Comparison of ENCODE assay signal across 9 mouse cellular contexts in genomic region chr2:26607056-26607910, GRCm38 (mm10). TPM values are rescaled to one million over a fixed set of nuclear protein-coding genes. Genes with fewer than 3 reads are reported as not detected.
DNase-seq lines count a peak whose midpoint lies in the region; TF ChIP-seq lines count a peak whose summit lies in the region.
"Had no signal": no experiment of that assay in that cellular context is flagged by ENCODE, and none has a peak within 500 bp of the region (broad histone marks: within the 10 kb centered on the region; RNA-seq: fewer than 3 reads in every experiment).

No protein-coding gene starts in this region.

- no peak for TF ChIP-seq CTCF in lung, adult 2 months (IDR thresholded peaks at IDR 0.05; ENCODE audit: insufficient read depth, low read length)
- no peak for TF ChIP-seq CTCF in small intestine, adult 2 months (IDR thresholded peaks at IDR 0.05; ENCODE audit: extremely low read depth, insufficient read length, insufficient replicate concordance, low read depth, low read length)

- WGBS in lung, adult 2 months = 35% methylated on average over 6 of the region's 6 CpGs
- 32% methylated on average over 6 of the region's 6 CpGs for WGBS in small intestine, adult 2 months

- intact Hi-C loops in heart, postnatal 14 days (cut with DNase I) = loop anchor here (2.0 kb wide), 1 partner anchor 32 kb away; no protein-coding TSS in a partner anchor

- no peak for TF ChIP-seq POLR2A in lung, adult 2 months (IDR thresholded peaks at IDR 0.05; ENCODE audit: borderline replicate concordance, extremely low read depth, low read depth, low read length)
- TF ChIP-seq POLR2A in small intestine, adult 2 months (IDR thresholded peaks at IDR 0.05; ENCODE audit: low read depth, low read length) = no peak

- peaks cover 15% of the 10 kb centered on the region for H3K4me1 ChIP-seq in lung, adult 2 months (ENCODE audit: control insufficient read depth, insufficient read depth, low read length)
- H3K4me1 ChIP-seq in small intestine, adult 2 months (ENCODE audit: control insufficient read depth, insufficient read depth, insufficient read length, low read length) = peaks cover 55% of the 10 kb centered on the region

- H3K27ac ChIP-seq in small intestine, adult 2 months (ENCODE audit: insufficient read depth, low read depth, low read length) = peak overlapping the region; percentile 91

- no peaks in the 10 kb centered on the region for H3K36me3 ChIP-seq in small intestine, adult 2 months (ENCODE audit: control insufficient read depth, insufficient read depth, low read length)

- H3K4me3 ChIP-seq in lung, adult 2 months (replicated peaks; ENCODE audit: extremely low read depth, low read depth, low read length) = no peak overlapping the region
- H3K4me3 ChIP-seq in small intestine, adult 2 months (ENCODE audit: low read depth, low read length) = no peak overlapping the region

- H3K27me3 ChIP-seq in small intestine, adult 2 months (ENCODE audit: control insufficient read depth, insufficient read depth, low read length) = no peaks in the 10 kb centered on the region

- DNase-seq in adrenal gland, postnatal 10 days = peak; percentile 68
- no peak for DNase-seq in adrenal gland, postnatal 25 days
- peak; percentile 62 to 80 for DNase-seq in lung, adult 18-20 months
- DNase-seq in lung, adult 2 months = no peak
- DNase-seq in heart, postnatal 14 days = peak; percentile 68 to 81
- no peak for DNase-seq in urinary bladder, adult 2 months (ENCODE audit: low spot score)
- no peak for DNase-seq in urinary bladder, postnatal 4 days (ENCODE audit: low spot score in 2 of 2)

RNA-seq across cellular contexts. Expression of gene Agpat2, which starts 3.1 kb away (rescaled TPM):
- total RNA-seq in adrenal gland, postnatal 10 days (2021) = 100 to 1,000 TPM; 333 to 433 TPM
- 290 and 352 TPM in 2 replicates for total RNA-seq in adrenal gland, postnatal 25 days (2021)
- 106 and 134 TPM in 2 replicates for polyA plus RNA-seq in lung, adult 2 months (2012; rRNA removed)
- 10 to 100 TPM; 47.8 to 51.8 TPM for total RNA-seq in heart, postnatal 14 days (2021)
- polyA plus RNA-seq in small intestine, adult 2 months (2012; rRNA removed) = 288 and 515 TPM in 2 replicates
- 48.3 and 63.6 TPM in 2 replicates for polyA plus RNA-seq in urinary bladder, adult 2 months (2012; rRNA removed)

RNA-seq across cellular contexts. Expression of gene Gm20532, which starts 20.8 kb away (rescaled TPM):
- not detected for total RNA-seq in adrenal gland, postnatal 10 days (2021)
- total RNA-seq in adrenal gland, postnatal 25 days (2021) = not detected in 2 replicates
- polyA plus RNA-seq in lung, adult 2 months (2012; rRNA removed) = not detected in 2 replicates
- total RNA-seq in heart, postnatal 14 days (2021) = not detected
- not detected in 2 replicates for polyA plus RNA-seq in small intestine, adult 2 months (2012; rRNA removed)
- not detected in 2 replicates for polyA plus RNA-seq in urinary bladder, adult 2 months (2012; rRNA removed)
- polyA plus RNA-seq: inflammation-experienced regulatory T-cells, adult 6 months had no signal

RNA-seq across cellular contexts. Expression of gene Fam69b, which starts 21.0 kb away (rescaled TPM):
- 10 to 100 TPM in 1 of 2 experiments, 1 to 10 TPM in 1; 9.1 to 17.1 TPM for total RNA-seq in adrenal gland, postnatal 10 days (2021)
- total RNA-seq in adrenal gland, postnatal 25 days (2021) = 6.6 and 9.8 TPM in 2 replicates
- polyA plus RNA-seq in lung, adult 2 months (2012; rRNA removed) = 13.1 and 15.1 TPM in 2 replicates
- 10 to 100 TPM; 15.4 to 17.0 TPM for total RNA-seq in heart, postnatal 14 days (2021)
- 5.0 and 7.7 TPM in 2 replicates for polyA plus RNA-seq in small intestine, adult 2 months (2012; rRNA removed)
- polyA plus RNA-seq in urinary bladder, adult 2 months (2012; rRNA removed) = 11.5 and 12.5 TPM in 2 replicates

RNA-seq across cellular contexts. Expression of gene Egfl7, which starts 27.5 kb away (rescaled TPM):
- total RNA-seq in adrenal gland, postnatal 10 days (2021) = 100 to 1,000 TPM; 210 to 304 TPM
- total RNA-seq in adrenal gland, postnatal 25 days (2021) = 159 and 211 TPM in 2 replicates
- 1,942 and 2,032 TPM in 2 replicates for polyA plus RNA-seq in lung, adult 2 months (2012; rRNA removed)
- 100 to 1,000 TPM; 224 to 237 TPM for total RNA-seq in heart, postnatal 14 days (2021)
- polyA plus RNA-seq in small intestine, adult 2 months (2012; rRNA removed) = 61.1 and 96.8 TPM in 2 replicates
- polyA plus RNA-seq in urinary bladder, adult 2 months (2012; rRNA removed) = 155 and 208 TPM in 2 replicates

Comparison
In these comparisons a context has a peak if more than half of its experiments do, and no peak if none do; other contexts are left out.
1. DNase-seq: peak in adrenal gland, postnatal 10 days (single experiment), lung, adult 18-20 months (2 of 2) and heart, postnatal 14 days (2 of 2); none in adrenal gland, postnatal 25 days (single experiment), lung, adult 2 months (single experiment), urinary bladder, adult 2 months (single experiment) and urinary bladder, postnatal 4 days (0 of 2).